Mouse (Mus musculus) MEL (cell line): Measurements from ENCODE around the gene Tle4. TPM values are rescaled to one million over a fixed set of nuclear protein-coding genes. Genes with fewer than 3 reads are reported as not detected.

ENCODE experiments used
- DNase-seq: peaks from one replicate; pipeline ENCODE4 v3.0.0; 2011; ENCODE audit warnings: low read depth, low spot score
- H3K27ac ChIP-seq: 2 replicates; pipeline ENCODE4 v1.5.1; 2012; ENCODE audit warnings: low read depth, mild to moderate bottlenecking, control low read depth, low read length, moderate library complexity; ENCODE audit not compliant: control insufficient read depth
- H3K27me3 ChIP-seq, 2 experiments: fragments of 150-350 bp in 1 of 2; sonication (generic) in 1 of 2; 2 replicates each; pipeline ENCODE4 v1.6.1; 2012; ENCODE audit warnings: low read length in 2 of 2, mild to moderate bottlenecking in 2 of 2, improper control_type of control experiment in 1 of 2, moderate library complexity in 1 of 2; ENCODE audit not compliant: insufficient read depth in 2 of 2, control insufficient read depth in 1 of 2
- H3K36me3 ChIP-seq, 2 experiments: 2 replicates each; pipeline ENCODE4 v1.6.1; 2012 to 2014; ENCODE audit warnings: low read length in 2 of 2, improper control_type of control experiment in 1 of 2, inconsistent platforms in 1 of 2, mild to moderate bottlenecking in 1 of 2; ENCODE audit not compliant: insufficient read depth in 2 of 2, control insufficient read depth in 1 of 2
- H3K4me1 ChIP-seq, 2 experiments: fragments of 150-350 bp in 1 of 2; sonication (generic) in 1 of 2; 2 replicates each; pipeline ENCODE4 v1.6.1; 2012; ENCODE audit warnings: low read length in 2 of 2, improper control_type of control experiment in 1 of 2, mild to moderate bottlenecking in 1 of 2; ENCODE audit not compliant: insufficient read depth in 2 of 2, control insufficient read depth in 1 of 2
- H3K4me3 ChIP-seq, 2 experiments: fragments of 150-350 bp in 1 of 2; sonication (generic) in 1 of 2; 2 replicates each; pipeline ENCODE4 v1.5.1; 2012; ENCODE audit warnings: low read depth in 2 of 2, low read length in 2 of 2, mild to moderate bottlenecking in 2 of 2, moderate library complexity in 2 of 2, control low read depth in 1 of 2, improper control_type of control experiment in 1 of 2; ENCODE audit not compliant: control insufficient read depth in 1 of 2, insufficient read depth in 1 of 2
- H3K79me2 ChIP-seq: 2 replicates; pipeline ENCODE4 v1.6.1; 2012; ENCODE audit warnings: mild to moderate bottlenecking, low read length, moderate library complexity; ENCODE audit not compliant: control insufficient read depth, poor library complexity, insufficient read depth
- H3K9ac ChIP-seq: 2 replicates; pipeline ENCODE4 v1.6.1; 2012; ENCODE audit warnings: low read depth, mild to moderate bottlenecking, control low read depth, low read length, moderate library complexity; ENCODE audit not compliant: control insufficient read depth, poor library complexity, severe bottlenecking
- H3K9me3 ChIP-seq: fragments of 150-350 bp; sonication (generic); replicated peaks from 2 replicates; pipeline ENCODE4 v1.6.1; 2012; ENCODE audit warnings: mild to moderate bottlenecking, low read length, improper control_type of control experiment, moderate library complexity; ENCODE audit not compliant: insufficient read depth
- CHD1 ChIP-seq: IDR thresholded peaks from 2 replicates; pipeline ENCODE4 v1.6.1; 2012; ENCODE audit warnings: low read depth, mild to moderate bottlenecking, inconsistent platforms, low read length, improper control_type of control experiment
- CTCF ChIP-seq, 3 experiments: IDR thresholded peaks in 2 of 3; conservative IDR thresholded peaks in 1 of 3; 2 replicates each; pipeline ENCODE4 v1.5.1; 2011 to 2012; ENCODE audit warnings: low read length in 3 of 3, low read depth in 2 of 3, mild to moderate bottlenecking in 2 of 3, improper control_type of control experiment in 1 of 3, inconsistent platforms in 1 of 3, mixed read lengths in 1 of 3, moderate library complexity in 1 of 3; ENCODE audit not compliant: control insufficient read depth in 1 of 3, insufficient read depth in 1 of 3, poor library complexity in 1 of 3, severe bottlenecking in 1 of 3
- E2F4 ChIP-seq: IDR thresholded peaks from 2 replicates; pipeline ENCODE4 v1.6.1; 2011; ENCODE audit warnings: low read depth, low read length, improper control_type of control experiment, borderline replicate concordance
- ELF1 ChIP-seq: IDR thresholded peaks from 2 replicates; pipeline ENCODE4 v1.6.1; 2014; ENCODE audit warnings: low read depth, mild to moderate bottlenecking, inconsistent platforms, low read length, improper control_type of control experiment, moderate library complexity
- EP300 ChIP-seq, 2 experiments: IDR thresholded peaks; 2 replicates each; pipeline ENCODE4 v1.6.1; 2011; ENCODE audit warnings: improper control_type of control experiment in 2 of 2, low read length in 2 of 2, low read depth in 1 of 2, mild to moderate bottlenecking in 1 of 2
- ETS1 ChIP-seq: IDR thresholded peaks from 2 replicates; pipeline ENCODE4 v1.6.1; 2012; ENCODE audit warnings: low read depth, mild to moderate bottlenecking, inconsistent platforms, low read length, improper control_type of control experiment, moderate library complexity
- HCFC1 ChIP-seq: IDR thresholded peaks from 2 replicates; pipeline ENCODE4 v1.6.1; 2012; ENCODE audit warnings: low read depth, mild to moderate bottlenecking, inconsistent platforms, low read length, improper control_type of control experiment, moderate library complexity
- MAX ChIP-seq: IDR thresholded peaks from 2 replicates; pipeline ENCODE4 v1.6.1; 2011; ENCODE audit warnings: low read length, improper control_type of control experiment
- MXI1 ChIP-seq: IDR thresholded peaks from 2 replicates; pipeline ENCODE4 v1.6.1; 2011; ENCODE audit warnings: mild to moderate bottlenecking, low read depth, low read length, improper control_type of control experiment
- MYB ChIP-seq: IDR thresholded peaks from 2 replicates; pipeline ENCODE4 v1.6.1; 2011; ENCODE audit warnings: mild to moderate bottlenecking, low read depth, low read length, improper control_type of control experiment
- MYC ChIP-seq: IDR thresholded peaks from 2 replicates; pipeline ENCODE4 v1.6.1; 2011; ENCODE audit warnings: low read depth, mild to moderate bottlenecking, low read length, improper control_type of control experiment, moderate library complexity
- NELFE ChIP-seq: IDR thresholded peaks from 2 replicates; pipeline ENCODE4 v1.6.1; 2011; ENCODE audit warnings: low read depth, low read length, improper control_type of control experiment
- POLR2AphosphoS2 ChIP-seq: IDR thresholded peaks from 2 replicates; pipeline ENCODE4 v1.6.1; 2011; ENCODE audit warnings: low read length, improper control_type of control experiment
- POLR2AphosphoS5 ChIP-seq: IDR thresholded peaks from 2 replicates; pipeline ENCODE4 v1.6.1; 2012; ENCODE audit warnings: low read depth, borderline replicate concordance, mild to moderate bottlenecking, inconsistent platforms, low read length, moderate library complexity, mixed read lengths
- RAD21 ChIP-seq: IDR thresholded peaks from 2 replicates; pipeline ENCODE4 v1.6.1; 2011; ENCODE audit warnings: mild to moderate bottlenecking, low read depth, low read length, improper control_type of control experiment
- RCOR1 ChIP-seq: IDR thresholded peaks from 2 replicates; pipeline ENCODE4 v1.6.1; 2012; ENCODE audit warnings: low read depth, mild to moderate bottlenecking, inconsistent platforms, low read length, improper control_type of control experiment
- SIN3A ChIP-seq: IDR thresholded peaks from 2 replicates; pipeline ENCODE4 v1.6.1; 2012; ENCODE audit warnings: low read length, improper control_type of control experiment, inconsistent platforms
- TCF12 ChIP-seq: IDR thresholded peaks from 2 replicates; pipeline ENCODE4 v1.6.1; 2014; ENCODE audit warnings: low read depth, mild to moderate bottlenecking, inconsistent platforms, low read length, improper control_type of control experiment, moderate library complexity
- UBTF ChIP-seq: IDR thresholded peaks from 2 replicates; pipeline ENCODE4 v1.6.1; 2012; ENCODE audit warnings: low read depth, mild to moderate bottlenecking, inconsistent platforms, low read length, improper control_type of control experiment, moderate library complexity, borderline replicate concordance; ENCODE audit not compliant: insufficient read depth
- ZC3H11A ChIP-seq: IDR thresholded peaks from 2 replicates; pipeline ENCODE4 v1.6.1; 2012; ENCODE audit warnings: low read depth, mild to moderate bottlenecking, inconsistent platforms, low read length, improper control_type of control experiment
- ZNF384 ChIP-seq: IDR thresholded peaks from 2 replicates; pipeline ENCODE4 v1.6.1; 2012; ENCODE audit warnings: low read depth, mild to moderate bottlenecking, inconsistent platforms, low read length, improper control_type of control experiment
- polyA plus RNA-seq, 2 experiments: library from polyadenylated mRNA; stranded (reverse) in 1 of 2; unstranded in 1 of 2; fragments of >175 nt in 1 of 2; fragments of >200 nt in 1 of 2; gene quantifications; 2 replicates each; pipeline versions ENCODE4 v1.2.1 to v1.2.4; 2012; ENCODE audit warnings: low replicate concordance in 2 of 2, low read depth in 1 of 2; ENCODE audit not compliant: insufficient read length in 2 of 2, insufficient read depth in 1 of 2, missing spikeins in 1 of 2
- total RNA-seq: library from RNA; depleted of rRNA; stranded (reverse); fragments of 300-350 nt; gene quantifications from 2 replicates; pipeline ENCODE4 v1.2.3, GENCODE M21; 2012

The Tle4 gene
- total and polyA plus RNA-seq, 3 experiments, result 6.0 to 42.5 (median 14.0) TPM

- Histone ChIP-seq H3K79me2 (no peaks in the 10 kb centered on the region), H3K27me3 (no peaks in the 10 kb centered on the region), H3K9me3 (no peaks in the 10 kb centered on the region), H3K36me3 (no peaks in the 10 kb centered on the region), H3K4me3 (no peak overlapping the region), H3K4me1 (no peaks in the 10 kb centered on the region), H3K27ac (no peak overlapping the region), H3K9ac (no peak overlapping the region)
- DNase-seq, result no peak
- TF ChIP-seq E2F4 (no peak), MYC (no peak), EP300 (IDR thresholded peaks at IDR 0.05; ENCODE audit: low read depth in 1 of 2, low read length in 2 of 2) (no peak), SIN3A (no peak), MAX (no peak), CHD1 (no peak), MYB (no peak), POLR2AphosphoS2 (no peak), ZC3H11A (no peak), RAD21 (no peak), HCFC1 (no peak), TCF12 (no peak), ZNF384 (no peak), UBTF (no peak), CTCF (IDR thresholded peaks at IDR 0.05 in 2 of 3, conservative IDR thresholded peaks at IDR 0.05 in 1 of 3; ENCODE audit: control insufficient read depth in 1 of 3, insufficient read depth in 1 of 3, low read depth in 2 of 3, low read length in 3 of 3, poor library complexity in 1 of 3, severe bottlenecking in 1 of 3) (no peak), ETS1 (no peak), RCOR1 (no peak), NELFE (no peak), ELF1 (no peak), MXI1 (no peak)
Observed at GRCm38 (mm10) chr19:14619814-14620213, 22.0 kb upstream of the Tle4 start.

DNA sequence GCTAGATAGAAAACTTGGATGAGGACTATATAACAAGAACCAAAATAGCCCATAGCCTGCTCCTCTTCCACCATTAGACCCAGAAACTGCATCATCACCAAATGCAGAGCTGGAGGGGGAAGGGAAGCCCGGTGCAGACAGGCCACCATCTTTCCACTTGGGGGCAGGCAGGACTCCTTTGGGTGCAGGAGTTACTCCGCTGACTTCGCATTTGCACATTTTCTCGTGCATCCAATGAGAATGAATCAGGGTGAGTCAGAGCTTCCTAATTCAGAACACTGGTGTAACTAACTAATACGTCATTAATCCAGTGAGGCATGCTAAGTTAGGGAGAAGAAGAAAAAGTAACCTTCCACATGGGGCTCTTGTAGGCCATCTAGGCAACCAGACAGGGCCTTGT, 17.0 kb upstream of the Tle4 start:
- H3K9ac ChIP-seq, result no peak overlapping the region
- no peaks in the 10 kb centered on the region for H3K36me3 ChIP-seq
- H3K4me3 ChIP-seq, result no peak overlapping the region
- H3K4me1 ChIP-seq, result no peaks in the 10 kb centered on the region
- no peaks in the 10 kb centered on the region for H3K9me3 ChIP-seq
- no peak for DNase-seq
- H3K27ac ChIP-seq, result no peak overlapping the region
- TF ChIP-seq ELF1 (no peak), POLR2AphosphoS5 (no peak)
- H3K79me2 ChIP-seq, result no peaks in the 10 kb centered on the region
- H3K27me3 ChIP-seq, result no peaks in the 10 kb centered on the region
